Mouse (Mus musculus) megakaryocyte, embryonic 14.5 days (primary cell): ENCODE results near the gene Ypel3. TPM values are rescaled to one million over a fixed set of nuclear protein-coding genes. Genes with fewer than 3 reads are reported as not detected.
A peak's percentile ranks its signal among the peaks of the same experiment; 100 is the strongest.

Experiments
- H3K27me3 ChIP-seq: replicated peaks from 2 replicates; pipeline ENCODE3; 2012; ENCODE audit warnings: inconsistent platforms
- H3K36me3 ChIP-seq: replicated peaks from 2 replicates; pipeline ENCODE3; 2012; ENCODE audit warnings: low read length, inconsistent platforms, mixed read lengths
- H3K4me1 ChIP-seq: 2 replicates; pipeline ENCODE4 v1.6.1; 2012; ENCODE audit warnings: inconsistent platforms
- H3K4me3 ChIP-seq: replicated peaks from 2 replicates; pipeline ENCODE3; 2012; ENCODE audit warnings: moderate library complexity, mild to moderate bottlenecking, inconsistent platforms
- H3K9me3 ChIP-seq: 2 replicates; pipeline ENCODE4 v1.6.1; 2012; ENCODE audit warnings: inconsistent platforms
- FLI1 ChIP-seq: IDR thresholded peaks from 2 replicates; pipeline ENCODE4 v1.6.1; 2012; ENCODE audit warnings: low read length, inconsistent platforms, mixed read lengths
- GATA1 ChIP-seq: IDR thresholded peaks from 3 replicates; pipeline ENCODE4 v1.6.1; 2012; ENCODE audit warnings: mixed read lengths, low read length, inconsistent platforms, borderline replicate concordance
- polyA plus RNA-seq: library from polyadenylated mRNA; stranded (reverse); fragments of >175 nt; gene quantifications from 2 replicates; pipeline ENCODE4 v1.2.3, GENCODE M21; 2012; ENCODE audit warnings: low replicate concordance; ENCODE audit not compliant: insufficient read depth

Ypel3 gene
- polyA plus RNA-seq, 1 experiment, result 284 TPM

DNA sequence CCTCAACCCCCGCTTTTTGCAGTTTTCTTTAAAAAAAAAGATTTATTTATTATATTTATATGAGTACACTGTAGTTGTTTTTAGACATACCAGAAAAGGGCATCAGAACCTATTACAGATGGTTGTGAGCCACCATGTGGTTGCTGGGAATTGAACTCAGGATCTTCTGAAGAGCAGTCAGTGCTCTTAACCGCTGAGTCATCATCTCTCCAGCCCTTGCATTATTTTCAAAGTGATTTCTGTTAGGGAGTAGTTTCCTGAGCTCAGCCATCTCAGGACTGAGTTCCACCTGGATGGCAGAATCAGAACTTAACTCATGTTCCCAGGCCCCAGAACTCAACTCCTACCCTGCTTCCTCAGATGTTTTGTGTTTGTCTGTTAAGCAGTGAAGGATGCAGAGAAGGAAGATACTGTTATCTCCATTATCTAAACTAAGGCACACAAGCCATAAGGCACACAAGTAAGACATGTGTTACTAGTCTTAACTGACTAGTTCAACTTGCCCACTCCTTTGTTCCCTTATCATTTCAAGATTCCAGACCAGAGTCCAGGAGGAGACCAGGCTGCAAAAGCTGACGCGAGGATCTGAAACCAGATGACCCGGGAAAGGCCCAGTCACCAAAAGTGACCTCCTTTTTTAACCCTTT, 33.1 kb downstream of the Ypel3 start:
- Histone ChIP-seq H3K4me3 (peak overlapping the region; percentile 94), H3K9me3 (peaks cover 7% of the 10 kb centered on the region), H3K27me3 (peaks cover 23% of the 10 kb centered on the region), H3K4me1 (peaks cover 55% of the 10 kb centered on the region), H3K36me3 (peaks cover 16% of the 10 kb centered on the region)
- no peak for TF ChIP-seq GATA1

DNA sequence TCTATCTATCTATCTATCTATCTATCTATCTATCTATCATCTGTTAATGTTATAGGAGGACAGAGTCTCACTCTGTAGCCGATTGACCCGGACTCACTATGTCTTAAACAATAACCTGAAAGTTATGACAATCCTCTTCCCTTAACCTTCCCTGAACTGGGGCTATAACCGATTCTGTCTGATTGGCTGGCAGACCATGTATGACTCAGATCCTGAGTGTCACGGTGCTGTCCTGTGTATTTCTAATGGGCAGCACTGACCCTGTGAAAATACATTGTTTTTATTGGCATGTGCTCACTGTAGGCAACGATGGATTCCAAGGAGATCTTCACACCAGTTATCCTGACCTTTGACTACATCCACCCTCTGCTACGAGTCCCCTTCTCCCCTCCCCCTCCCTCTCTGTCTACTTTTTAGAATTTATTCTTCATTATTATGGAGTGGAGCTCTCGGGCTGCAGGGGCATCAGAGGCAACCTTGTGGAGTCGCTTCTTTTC, 39.0 kb downstream of the Ypel3 start:
- Histone ChIP-seq H3K27me3 (peaks cover 42% of the 10 kb centered on the region), H3K36me3 (no peaks in the 10 kb centered on the region)

DNA sequence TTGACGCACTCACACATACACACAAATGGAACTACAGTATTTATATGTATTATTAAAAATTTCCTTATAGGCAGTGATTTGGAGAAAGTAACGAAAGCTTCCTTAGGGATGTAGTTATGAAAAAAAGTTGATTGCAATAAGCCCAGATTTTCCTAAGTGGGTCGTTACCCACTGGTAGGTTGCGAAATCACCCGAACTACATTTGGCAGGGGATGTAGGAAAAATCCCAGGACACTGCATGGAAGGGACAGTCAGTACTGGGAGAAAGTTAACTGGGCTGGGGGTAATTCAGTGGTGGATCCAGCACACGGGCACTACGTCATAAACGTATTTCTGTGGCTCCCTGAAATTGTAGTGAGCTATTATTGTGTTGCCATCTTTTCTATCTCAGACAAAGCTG, 39.7 kb downstream of the Ypel3 start:
- Histone ChIP-seq H3K36me3 (no peaks in the 10 kb centered on the region), H3K4me1 (peaks cover 21% of the 10 kb centered on the region), H3K4me3 (no peak overlapping the region), H3K27me3 (peaks cover 42% of the 10 kb centered on the region), H3K9me3 (peaks cover 12% of the 10 kb centered on the region)
- TF ChIP-seq FLI1 (no peak), GATA1 (no peak)

More for the DNA sequence above, 39.0 kb downstream of the Ypel3 start:
- peaks cover 12% of the 10 kb centered on the region for H3K9me3 ChIP-seq
- H3K4me3 ChIP-seq, result no peak overlapping the region
- TF ChIP-seq GATA1 (no peak), FLI1 (no peak)
- H3K4me1 ChIP-seq, result peaks cover 20% of the 10 kb centered on the region

DNA sequence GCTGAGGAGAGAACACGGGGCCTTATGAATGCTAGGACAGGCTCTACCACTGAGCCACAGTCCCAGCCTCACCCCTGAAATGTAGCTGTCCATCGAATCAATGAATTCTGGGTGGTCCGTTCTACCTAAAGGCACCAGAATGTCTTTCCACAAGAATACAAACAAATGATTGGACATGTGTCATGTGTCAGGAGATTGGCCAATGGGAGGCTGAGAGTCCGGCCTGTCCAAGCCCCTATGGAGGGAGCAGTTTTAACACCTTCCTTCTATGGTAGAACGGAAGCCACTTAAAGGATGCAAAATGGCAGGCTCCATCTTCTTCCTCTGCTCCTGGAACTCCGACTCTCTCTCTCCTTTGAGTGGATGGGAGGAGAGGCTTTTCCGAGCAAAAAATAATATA, 40.8 kb downstream of the Ypel3 start:
- Histone ChIP-seq H3K9me3 (peaks cover 5% of the 10 kb centered on the region; the same call in 1 of the 2 replicates), H3K4me3 (no peak overlapping the region), H3K4me1 (peaks cover 32% of the 10 kb centered on the region), H3K27me3 (peaks cover 37% of the 10 kb centered on the region), H3K36me3 (no peaks in the 10 kb centered on the region)
- TF ChIP-seq FLI1 (no peak), GATA1 (no peak)

DNA sequence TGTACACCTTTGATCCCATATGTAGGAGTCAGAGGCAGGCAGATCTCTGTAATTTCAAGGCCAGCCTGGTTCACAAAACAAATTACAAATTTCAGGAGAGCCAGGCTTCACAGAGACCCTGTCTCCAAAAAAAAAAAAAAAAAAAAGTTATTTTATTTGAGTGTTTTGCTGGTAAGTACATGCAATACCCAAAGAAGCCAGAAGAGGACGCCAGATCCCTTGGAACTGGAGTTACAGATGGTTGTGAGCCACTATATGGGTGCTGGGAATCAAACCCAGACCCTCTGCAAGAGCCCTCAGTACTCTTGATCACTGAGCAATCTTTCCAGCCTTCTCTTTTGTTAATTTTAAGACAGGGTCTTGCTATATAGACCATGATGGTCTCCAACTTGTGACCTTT, 42.1 kb downstream of the Ypel3 start:
- peaks cover 40% of the 10 kb centered on the region for H3K27me3 ChIP-seq
- TF ChIP-seq GATA1 (no peak), FLI1 (no peak)
- H3K36me3 ChIP-seq, result no peaks in the 10 kb centered on the region

DNA sequence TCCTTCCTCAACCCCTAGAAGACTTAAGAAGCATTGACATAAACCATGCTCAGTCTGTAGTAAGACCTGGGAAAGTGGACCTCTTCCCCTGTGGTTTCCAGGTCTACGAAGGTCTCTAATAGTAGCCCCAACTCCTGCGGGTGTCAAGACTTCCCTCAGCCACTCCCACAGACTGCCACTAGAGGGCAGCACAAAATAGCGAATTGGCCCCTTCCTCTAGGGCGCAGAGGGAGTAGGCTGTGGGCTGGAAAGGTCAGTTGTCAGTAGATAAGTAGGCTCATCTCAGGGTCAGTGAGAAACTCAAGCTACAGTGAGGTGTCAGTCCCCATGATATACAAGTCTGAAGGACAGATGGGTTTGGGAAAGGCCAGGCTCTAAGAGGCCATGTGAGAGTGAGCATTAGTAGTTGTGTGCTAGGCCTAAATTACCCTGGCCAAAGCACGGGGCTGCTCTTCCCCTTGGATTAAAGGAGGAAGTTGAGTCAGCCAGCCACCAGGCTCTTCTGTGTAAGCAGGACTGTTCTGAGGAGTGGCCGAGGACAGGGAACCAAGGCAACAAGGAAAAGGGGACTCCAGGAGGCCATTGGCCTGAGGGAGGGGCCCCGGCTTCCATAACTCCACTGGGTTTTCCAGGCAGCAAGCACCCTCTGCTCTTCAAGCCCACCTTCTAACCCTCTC, 45.2 kb downstream of the Ypel3 start:
- no peaks in the 10 kb centered on the region for H3K36me3 ChIP-seq
- H3K4me3 ChIP-seq, result peak overlapping the region; percentile 3
- peaks cover 5% of the 10 kb centered on the region; the same call in 1 of the 2 replicates for H3K9me3 ChIP-seq
- peaks cover 26% of the 10 kb centered on the region for H3K4me1 ChIP-seq
- TF ChIP-seq GATA1, result no peak
- TF ChIP-seq FLI1, result no peak
- peaks cover 59% of the 10 kb centered on the region for H3K27me3 ChIP-seq

More for the DNA sequence above, 42.1 kb downstream of the Ypel3 start:
- H3K9me3 ChIP-seq, result peaks cover 5% of the 10 kb centered on the region; the same call in 1 of the 2 replicates
- H3K4me1 ChIP-seq, result peaks cover 35% of the 10 kb centered on the region
- no peak overlapping the region for H3K4me3 ChIP-seq

DNA sequence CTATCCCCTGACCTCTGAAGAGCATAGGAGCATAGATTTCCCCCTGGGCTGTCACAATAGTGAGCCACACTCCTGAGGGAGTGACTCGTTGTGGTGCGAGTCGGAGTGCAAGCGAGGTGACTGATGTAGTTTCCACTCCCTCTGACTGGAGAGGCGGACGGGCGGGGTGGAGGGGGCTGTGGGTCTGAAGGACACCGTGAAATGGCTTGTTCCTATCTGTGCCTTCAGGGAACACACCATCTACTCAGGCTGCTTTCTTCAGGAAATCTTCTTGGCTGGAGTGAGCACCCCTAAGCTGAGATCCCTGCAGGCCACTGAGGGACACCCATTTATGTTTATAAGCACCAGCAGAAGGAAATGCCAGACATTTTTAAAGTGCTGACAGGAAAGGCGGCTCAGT, 46.0 kb downstream of the Ypel3 start:
- no peak for TF ChIP-seq GATA1
- TF ChIP-seq FLI1, result no peak
- Histone ChIP-seq H3K4me1 (peaks cover 26% of the 10 kb centered on the region), H3K4me3 (no peak overlapping the region), H3K36me3 (no peaks in the 10 kb centered on the region), H3K9me3 (peaks cover 5% of the 10 kb centered on the region; the same call in 1 of the 2 replicates), H3K27me3 (peaks cover 62% of the 10 kb centered on the region)

GRCm38 (mm10) chr7:126823202-126823711, 46.5 kb downstream of the Ypel3 start:
- H3K9me3 ChIP-seq, result peaks cover 5% of the 10 kb centered on the region; the same call in 1 of the 2 replicates
- H3K27me3 ChIP-seq, result peaks cover 63% of the 10 kb centered on the region
- H3K4me1 ChIP-seq, result peaks cover 26% of the 10 kb centered on the region
- no peak for TF ChIP-seq FLI1
- TF ChIP-seq GATA1, result no peak
- H3K36me3 ChIP-seq, result no peaks in the 10 kb centered on the region
- peak overlapping the region; percentile 70 for H3K4me3 ChIP-seq

- Histone ChIP-seq H3K36me3 (no peaks in the 10 kb centered on the region), H3K27me3 (peaks cover 70% of the 10 kb centered on the region), H3K4me3 (no peak overlapping the region), H3K4me1 (peaks cover 26% of the 10 kb centered on the region), H3K9me3 (peaks cover 3% of the 10 kb centered on the region; the same call in 1 of the 2 replicates)
- TF ChIP-seq FLI1 (no peak), GATA1 (no peak)
Measured at GRCm38 (mm10) chr7:126823940-126824339, 47.2 kb downstream of the Ypel3 start.

- TF ChIP-seq GATA1, result no peak
- no peak for TF ChIP-seq FLI1
Measured at GRCm38 (mm10) chr7:126825403-126825802, 48.6 kb downstream of the Ypel3 start.

More at GRCm38 (mm10) chr7:126825403-126825802, 48.6 kb downstream of the Ypel3 start:
- Histone ChIP-seq H3K27me3 (peaks cover 77% of the 10 kb centered on the region), H3K4me3 (no peak overlapping the region), H3K4me1 (peaks cover 32% of the 10 kb centered on the region), H3K36me3 (no peaks in the 10 kb centered on the region), H3K9me3 (no peaks in the 10 kb centered on the region)
